Mouse (Mus musculus) megakaryocyte, embryonic 14.5 days (primary cell): Measurements from ENCODE around the gene Helz2. TPM values are rescaled to one million over a fixed set of nuclear protein-coding genes. Genes with fewer than 3 reads are reported as not detected.

Source experiments
- H3K27me3 ChIP-seq: replicated peaks from 2 replicates; pipeline ENCODE3; 2012; ENCODE audit warnings: inconsistent platforms
- H3K36me3 ChIP-seq: replicated peaks from 2 replicates; pipeline ENCODE3; 2012; ENCODE audit warnings: low read length, inconsistent platforms, mixed read lengths
- H3K4me1 ChIP-seq: 2 replicates; pipeline ENCODE4 v1.6.1; 2012; ENCODE audit warnings: inconsistent platforms
- H3K4me3 ChIP-seq: replicated peaks from 2 replicates; pipeline ENCODE3; 2012; ENCODE audit warnings: moderate library complexity, mild to moderate bottlenecking, inconsistent platforms
- H3K9me3 ChIP-seq: 2 replicates; pipeline ENCODE4 v1.6.1; 2012; ENCODE audit warnings: inconsistent platforms
- FLI1 ChIP-seq: IDR thresholded peaks from 2 replicates; pipeline ENCODE4 v1.6.1; 2012; ENCODE audit warnings: low read length, inconsistent platforms, mixed read lengths
- GATA1 ChIP-seq: IDR thresholded peaks from 3 replicates; pipeline ENCODE4 v1.6.1; 2012; ENCODE audit warnings: mixed read lengths, low read length, inconsistent platforms, borderline replicate concordance
- polyA plus RNA-seq: library from polyadenylated mRNA; stranded (reverse); fragments of >175 nt; gene quantifications from 2 replicates; pipeline ENCODE4 v1.2.3, GENCODE M21; 2012; ENCODE audit warnings: low replicate concordance; ENCODE audit not compliant: insufficient read depth

The Helz2 gene
- polyA plus RNA-seq, 1 experiment, result 2.3 TPM

DNA sequence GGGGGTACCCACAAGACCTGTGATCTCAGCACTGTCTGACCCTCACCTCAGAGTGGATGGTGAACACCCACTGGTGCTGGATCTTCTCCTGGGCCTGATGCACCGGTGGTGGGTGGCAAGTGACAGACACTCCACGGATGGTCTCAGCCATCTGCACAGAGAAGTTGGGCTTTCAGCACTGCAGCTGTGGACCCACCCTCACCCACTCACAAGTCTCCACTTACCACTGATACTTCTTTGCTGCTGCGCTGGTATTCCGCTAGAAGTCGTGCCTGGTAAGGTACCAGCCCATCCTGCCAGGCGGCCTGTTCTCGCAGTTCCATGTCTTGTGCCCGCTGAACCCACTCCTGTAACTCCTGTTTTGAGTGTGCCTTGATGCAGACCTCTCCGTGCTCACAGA, 2.6 kb downstream of the Helz2 start:
- peaks cover 3% of the 10 kb centered on the region for H3K27me3 ChIP-seq
- H3K36me3 ChIP-seq, result peaks cover 65% of the 10 kb centered on the region
- TF ChIP-seq FLI1 (no peak), GATA1 (no peak)
- peak overlapping the region; percentile 35 for H3K4me3 ChIP-seq
- H3K4me1 ChIP-seq, result peaks cover 63% of the 10 kb centered on the region
- H3K9me3 ChIP-seq, result no peaks in the 10 kb centered on the region

DNA sequence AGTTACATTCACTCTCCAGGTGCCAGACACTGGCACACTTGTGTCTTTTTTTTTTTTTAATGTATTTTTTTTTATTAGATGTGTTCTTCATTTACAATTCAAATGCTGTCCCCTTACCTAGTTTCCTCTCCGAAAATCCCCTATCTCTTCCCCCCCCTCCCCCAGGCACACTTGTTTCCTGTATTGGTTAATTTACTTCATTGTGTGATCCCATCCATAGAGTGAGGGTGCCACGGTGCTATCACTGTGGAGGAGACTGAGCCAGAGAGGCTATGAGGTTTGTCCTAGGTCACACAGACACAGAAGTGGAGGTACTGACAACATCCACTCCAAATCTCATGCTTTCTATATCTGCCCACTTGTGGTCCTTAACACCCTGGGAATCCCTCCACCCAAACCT, 3.0 kb downstream of the Helz2 start:
- TF ChIP-seq GATA1 (no peak), FLI1 (no peak)

DNA sequence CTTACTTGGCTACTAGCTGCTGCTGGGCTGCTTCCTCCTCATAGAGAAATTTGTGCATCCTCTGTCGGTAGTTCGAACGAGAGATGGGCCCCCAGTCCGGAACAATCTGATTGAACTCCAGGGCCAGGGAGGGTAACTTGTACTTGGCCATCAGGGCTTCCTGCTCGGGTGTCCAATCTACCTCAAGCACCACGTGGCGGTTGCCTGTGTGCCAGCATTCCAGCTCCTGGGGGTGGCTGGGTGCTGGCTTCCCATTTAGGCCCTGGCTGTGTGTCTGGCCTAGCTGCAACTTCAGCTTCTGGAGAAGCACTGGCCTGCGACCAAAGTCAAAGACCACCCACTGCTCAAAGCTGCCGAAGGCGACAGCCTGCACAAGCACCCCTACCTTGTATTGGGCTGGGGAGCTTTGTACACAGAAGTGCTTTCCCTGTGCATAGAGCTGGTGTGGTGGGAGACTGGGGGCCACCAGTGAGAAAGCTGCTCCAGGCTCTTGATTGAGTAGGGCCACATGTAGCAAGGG, 3.7 kb downstream of the Helz2 start:
- no peak for TF ChIP-seq FLI1
- TF ChIP-seq GATA1, result no peak
- H3K4me1 ChIP-seq, result peaks cover 53% of the 10 kb centered on the region
- H3K4me3 ChIP-seq, result no peak overlapping the region
- H3K36me3 ChIP-seq, result peaks cover 76% of the 10 kb centered on the region
- H3K9me3 ChIP-seq, result no peaks in the 10 kb centered on the region
- peaks cover 3% of the 10 kb centered on the region for H3K27me3 ChIP-seq

More for the DNA sequence above, 3.0 kb downstream of the Helz2 start:
- Histone ChIP-seq H3K4me1 (peaks cover 59% of the 10 kb centered on the region), H3K9me3 (no peaks in the 10 kb centered on the region), H3K27me3 (peaks cover 3% of the 10 kb centered on the region), H3K4me3 (no peak overlapping the region), H3K36me3 (peaks cover 69% of the 10 kb centered on the region)

DNA sequence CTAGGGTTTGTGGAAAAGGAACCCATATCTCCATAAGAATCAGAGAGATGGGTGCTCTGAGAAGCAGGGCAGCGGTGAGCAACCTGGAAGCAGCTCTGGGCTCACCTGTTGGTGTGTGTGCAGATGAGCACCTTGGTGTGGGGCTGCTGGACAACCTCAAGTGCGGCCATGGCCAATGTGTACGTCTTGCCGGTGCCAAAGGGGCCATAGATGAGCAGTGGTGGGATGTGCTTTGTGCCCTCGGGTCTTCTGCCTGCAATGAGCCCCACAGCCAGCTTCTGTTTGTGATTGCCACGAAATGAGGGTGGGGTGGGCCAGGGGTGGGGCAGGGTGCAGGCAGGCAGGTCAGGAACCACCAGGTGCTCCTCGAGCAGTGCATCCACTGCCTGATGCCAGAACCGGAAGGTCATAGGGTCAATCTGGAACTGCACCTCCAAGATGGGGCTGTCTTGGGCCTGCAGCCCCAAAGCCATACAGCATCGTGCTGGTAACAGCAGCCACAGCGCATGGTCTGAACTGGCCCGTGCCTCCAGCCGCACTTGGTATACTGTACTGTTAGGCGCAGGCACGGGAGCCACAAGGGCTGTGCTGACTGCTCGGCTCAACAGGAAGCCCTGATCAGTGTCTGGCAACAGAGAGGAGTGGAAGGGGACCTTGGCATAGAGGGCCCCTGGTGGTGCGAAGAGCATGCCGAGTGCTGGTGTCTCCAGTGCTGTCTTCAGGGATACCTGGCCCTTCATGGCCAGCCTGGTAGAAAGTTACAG, 4.4 kb downstream of the Helz2 start:
- Histone ChIP-seq H3K36me3 (peaks cover 83% of the 10 kb centered on the region), H3K4me1 (peaks cover 48% of the 10 kb centered on the region), H3K4me3 (no peak overlapping the region), H3K9me3 (no peaks in the 10 kb centered on the region), H3K27me3 (peaks cover 2% of the 10 kb centered on the region)
- TF ChIP-seq GATA1 (no peak), FLI1 (no peak)

DNA sequence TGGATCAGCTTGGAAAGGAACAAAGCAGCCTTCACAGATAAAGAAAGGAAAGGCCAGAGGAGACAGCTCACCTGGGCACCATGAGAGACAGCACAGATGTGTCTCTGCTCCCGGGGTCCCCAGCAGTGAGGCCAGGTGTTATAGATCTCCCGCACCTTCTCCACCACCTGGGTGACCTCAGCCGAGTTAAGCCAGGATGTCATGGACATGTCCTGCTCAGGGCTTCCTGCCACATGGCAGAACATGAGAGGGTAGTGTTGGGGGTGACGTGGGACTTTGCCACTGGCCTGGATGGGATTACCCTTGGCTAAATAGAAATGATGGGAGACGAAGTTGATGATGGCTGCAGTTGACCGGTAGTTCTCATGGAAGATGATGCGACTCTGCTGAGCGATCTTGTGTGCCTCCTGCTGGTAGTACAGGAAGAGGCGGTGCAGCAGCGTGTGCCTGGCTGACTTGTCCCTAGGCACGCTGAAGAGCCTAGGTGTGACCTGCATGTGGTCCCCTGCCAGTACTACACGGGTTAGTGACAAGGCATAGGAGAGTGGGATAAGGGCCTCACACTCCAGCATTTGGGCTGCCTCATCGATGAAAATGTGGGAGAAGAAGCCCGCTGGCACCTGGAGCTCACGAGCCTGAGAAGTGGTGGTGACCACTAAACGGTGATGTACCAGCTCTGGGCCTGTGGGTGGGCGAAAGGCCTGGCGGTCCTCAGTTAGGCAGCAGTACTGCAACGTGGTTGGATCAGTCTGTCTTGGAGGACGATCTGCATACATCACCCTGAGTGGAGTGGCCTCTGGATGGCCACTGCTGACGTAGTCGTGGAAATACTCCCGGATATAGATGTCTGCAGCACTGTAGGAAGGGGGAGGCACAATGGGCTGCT, 5.9 kb downstream of the Helz2 start:
- peaks cover 97% of the 10 kb centered on the region for H3K36me3 ChIP-seq

DNA sequence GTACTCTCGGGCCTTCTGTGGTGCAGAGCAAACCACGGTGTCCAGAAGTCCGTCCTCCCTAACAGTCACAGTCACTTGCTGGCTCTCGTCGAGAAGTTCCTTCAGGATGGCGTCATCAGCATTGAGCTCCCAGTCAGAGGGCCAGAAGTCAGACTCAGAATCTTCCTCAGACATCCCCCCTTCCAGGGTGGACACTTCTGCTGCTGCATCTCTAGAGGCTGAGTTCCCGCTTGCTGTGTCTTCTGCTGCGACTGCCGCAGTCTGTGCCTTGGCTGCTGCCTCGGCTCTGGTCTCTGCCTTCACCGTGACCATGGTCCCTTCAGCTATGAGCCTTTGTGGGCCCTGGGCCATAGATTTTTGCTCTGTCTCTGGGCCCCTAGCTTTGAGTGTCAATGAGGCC, 7.1 kb downstream of the Helz2 start:
- Histone ChIP-seq H3K27me3 (no peaks in the 10 kb centered on the region), H3K4me3 (no peak overlapping the region), H3K36me3 (peaks cover 97% of the 10 kb centered on the region), H3K9me3 (no peaks in the 10 kb centered on the region), H3K4me1 (peaks cover 24% of the 10 kb centered on the region)
- TF ChIP-seq FLI1 (no peak), GATA1 (no peak)

More for the DNA sequence above, 5.9 kb downstream of the Helz2 start:
- Histone ChIP-seq H3K9me3 (no peaks in the 10 kb centered on the region), H3K27me3 (no peaks in the 10 kb centered on the region), H3K4me3 (peak overlapping the region; percentile 23), H3K4me1 (peaks cover 36% of the 10 kb centered on the region)
- TF ChIP-seq GATA1 (no peak), FLI1 (no peak)

DNA sequence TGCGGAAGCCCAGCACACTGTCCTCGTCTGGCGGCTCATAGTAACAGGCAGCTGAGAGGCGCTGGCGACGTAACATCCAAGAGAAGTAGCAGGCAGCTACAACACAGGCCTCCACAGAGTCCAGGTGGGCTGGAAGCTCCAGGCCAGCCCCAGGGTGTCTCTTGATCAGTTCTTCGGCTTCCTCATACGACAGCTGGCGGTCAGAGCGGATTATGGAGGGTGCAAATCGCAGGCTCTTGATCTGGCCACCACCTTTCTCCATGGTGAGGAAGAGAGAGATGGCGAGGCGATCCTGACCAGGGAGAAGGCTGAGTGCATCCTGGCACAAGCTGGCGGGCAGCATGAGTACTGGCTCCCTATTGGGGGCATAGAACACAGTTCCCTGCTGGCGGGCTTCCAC, 8.4 kb downstream of the Helz2 start:
- TF ChIP-seq GATA1, result no peak
- no peak for TF ChIP-seq FLI1

DNA sequence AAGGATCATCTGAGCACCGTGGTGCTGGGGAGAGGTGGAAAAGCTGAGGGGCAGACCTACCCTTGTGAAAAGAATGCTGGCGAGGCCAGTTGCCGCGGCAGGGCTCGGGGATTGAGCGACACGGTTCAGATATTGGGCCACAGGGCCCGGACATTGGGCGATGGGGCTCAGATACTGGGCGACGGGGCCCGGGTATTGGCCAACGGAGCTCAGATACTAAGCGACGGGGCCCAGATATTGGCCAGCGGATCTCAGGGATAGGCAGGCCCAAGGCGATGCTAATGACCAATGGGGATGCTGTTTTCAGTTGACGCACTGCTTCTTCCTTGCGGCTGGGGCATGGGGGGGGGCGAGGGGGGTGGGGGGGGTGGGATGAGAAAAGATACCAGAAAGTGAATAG, 10.7 kb downstream of the Helz2 start:
- H3K9me3 ChIP-seq, result no peaks in the 10 kb centered on the region
- TF ChIP-seq GATA1, result no peak
- no peak for TF ChIP-seq FLI1
- no peak overlapping the region for H3K4me3 ChIP-seq
- peaks cover 10% of the 10 kb centered on the region for H3K4me1 ChIP-seq
- peaks cover 98% of the 10 kb centered on the region for H3K36me3 ChIP-seq
- no peaks in the 10 kb centered on the region for H3K27me3 ChIP-seq

More for the DNA sequence above, 8.4 kb downstream of the Helz2 start:
- Histone ChIP-seq H3K4me1 (peaks cover 20% of the 10 kb centered on the region), H3K36me3 (peaks cover 98% of the 10 kb centered on the region), H3K4me3 (no peak overlapping the region), H3K27me3 (no peaks in the 10 kb centered on the region), H3K9me3 (no peaks in the 10 kb centered on the region)

DNA sequence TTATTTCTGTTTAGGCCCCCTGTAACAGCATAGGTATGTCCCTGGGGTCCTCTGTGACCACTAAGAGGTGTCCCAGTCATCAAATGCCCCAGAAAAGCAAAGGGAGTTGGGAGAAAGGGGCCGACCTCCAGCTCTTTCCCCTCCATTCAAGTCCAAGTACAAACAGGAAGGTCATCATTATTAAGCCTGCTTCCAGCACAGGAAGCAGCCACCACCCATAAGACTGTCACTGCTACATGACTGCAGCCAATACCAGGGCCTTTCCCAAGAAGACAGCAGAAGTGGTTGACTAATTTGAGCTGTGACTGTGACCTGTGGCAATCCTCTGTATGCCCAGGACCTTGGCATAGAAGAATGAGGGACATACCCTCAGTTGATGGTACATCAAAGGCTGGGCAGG, 13.5 kb downstream of the Helz2 start:
- Histone ChIP-seq H3K4me3 (no peak overlapping the region), H3K36me3 (peaks cover 73% of the 10 kb centered on the region), H3K27me3 (peaks cover 5% of the 10 kb centered on the region), H3K4me1 (peaks cover 6% of the 10 kb centered on the region), H3K9me3 (no peaks in the 10 kb centered on the region)
- no peak for TF ChIP-seq FLI1
- no peak for TF ChIP-seq GATA1
